Mouse (Mus musculus) cerebellum, postnatal 36 days (tissue): Measurements from ENCODE around the gene Mmp8.

Source experiments
- DNase-seq, 2 experiments: peaks; one replicate each; pipeline ENCODE4 v3.0.0; 2021 to 2022; ENCODE audit warnings: mixed read lengths in 2 of 2

Gene Mmp8

GRCm38 (mm10) chr9:7558221-7559017 is at the start of gene Mmp8:
Gene Mmp8 (plus strand): TSS chr9:7558456.
- DNase-seq, result no peak

DNA sequence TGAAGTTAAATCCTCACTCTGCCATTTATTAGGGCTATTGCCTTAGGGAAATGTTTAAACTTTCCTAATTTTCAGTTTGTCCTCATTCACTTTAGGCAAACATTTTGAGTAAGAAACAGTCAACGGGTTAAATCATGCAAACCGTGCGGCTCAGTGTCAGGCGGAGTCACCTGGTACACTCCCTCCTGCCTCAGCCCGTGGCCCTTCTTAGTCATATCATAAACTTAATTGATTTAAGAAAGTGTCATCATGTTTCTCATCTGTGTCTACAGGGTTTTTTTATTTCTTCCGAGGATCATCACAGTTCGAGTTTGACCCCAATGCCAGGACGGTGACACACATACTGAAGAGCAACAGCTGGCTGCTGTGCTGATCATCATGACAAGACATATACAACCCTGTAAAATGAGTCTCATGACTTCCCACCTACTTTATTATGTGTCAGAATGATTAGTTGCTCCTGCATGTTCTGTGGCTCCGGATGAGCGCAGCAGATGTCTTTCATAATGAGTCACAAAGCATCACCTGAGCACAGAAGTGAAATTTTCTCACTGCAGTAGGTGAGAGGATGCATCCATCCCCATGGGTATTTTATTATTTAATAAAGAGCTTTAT is 48.5 kb upstream of the Mmp8 start:
- no peak for DNase-seq

GRCm38 (mm10) chr9:7517944-7518571 is 40.2 kb upstream of the Mmp8 start:
- DNase-seq, result no peak

GRCm38 (mm10) chr9:7526255-7526940 is 31.9 kb upstream of the Mmp8 start:
- DNase-seq, result no peak

DNA sequence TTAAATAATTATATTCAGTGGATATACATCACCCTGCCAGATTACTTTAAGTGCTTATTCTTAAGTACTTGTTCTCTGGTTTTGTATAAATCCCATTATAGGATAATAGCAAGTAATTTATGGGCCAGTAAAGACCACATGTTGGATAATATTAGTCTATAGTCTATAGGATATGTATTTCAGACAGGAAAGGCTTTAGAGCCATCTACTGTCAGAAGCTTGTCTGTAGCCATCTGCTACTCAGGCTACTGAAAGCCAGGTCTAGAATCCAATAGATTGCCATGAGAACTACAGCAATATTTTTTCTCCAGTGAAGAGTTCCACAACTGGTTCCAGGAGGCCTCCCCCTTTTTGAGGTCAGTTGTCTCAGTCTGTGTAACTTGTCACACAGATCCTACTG is 15.5 kb upstream of the Mmp8 start:
- DNase-seq, result no peak

DNA sequence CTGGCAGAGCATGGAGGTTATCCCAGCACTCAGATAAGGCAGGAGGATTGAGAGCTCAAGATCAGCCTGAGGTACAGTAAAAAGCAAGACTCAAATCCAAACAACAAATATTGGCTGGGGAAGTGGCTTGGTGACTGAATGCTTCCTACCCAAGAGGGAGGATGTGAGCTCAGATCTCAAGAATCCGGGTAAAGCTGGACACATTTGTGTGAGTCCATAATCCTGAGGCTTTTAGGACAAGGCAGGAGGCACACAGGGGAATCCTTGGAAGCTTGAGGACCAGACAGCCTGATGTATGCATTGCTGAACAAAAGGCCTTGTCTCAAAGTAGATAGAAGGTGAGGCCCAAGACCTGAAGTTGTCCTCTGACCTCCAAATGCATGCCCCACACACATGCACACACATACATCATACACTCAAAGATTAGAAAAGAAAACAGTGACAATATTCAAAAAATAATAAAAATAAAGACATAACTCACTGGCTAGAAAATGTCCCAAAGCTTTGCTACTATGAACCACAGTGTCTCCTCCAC is 13.3 kb upstream of the Mmp8 start:
- DNase-seq, result no peak

- DNase-seq, result no peak
Observed at GRCm38 (mm10) chr9:7545471-7545870, 12.8 kb upstream of the Mmp8 start.

- DNase-seq, result no peak
Observed at GRCm38 (mm10) chr9:7545920-7546319, 12.3 kb upstream of the Mmp8 start.

- DNase-seq, result no peak
Observed at GRCm38 (mm10) chr9:7551943-7552342, 6.3 kb upstream of the Mmp8 start.

DNA sequence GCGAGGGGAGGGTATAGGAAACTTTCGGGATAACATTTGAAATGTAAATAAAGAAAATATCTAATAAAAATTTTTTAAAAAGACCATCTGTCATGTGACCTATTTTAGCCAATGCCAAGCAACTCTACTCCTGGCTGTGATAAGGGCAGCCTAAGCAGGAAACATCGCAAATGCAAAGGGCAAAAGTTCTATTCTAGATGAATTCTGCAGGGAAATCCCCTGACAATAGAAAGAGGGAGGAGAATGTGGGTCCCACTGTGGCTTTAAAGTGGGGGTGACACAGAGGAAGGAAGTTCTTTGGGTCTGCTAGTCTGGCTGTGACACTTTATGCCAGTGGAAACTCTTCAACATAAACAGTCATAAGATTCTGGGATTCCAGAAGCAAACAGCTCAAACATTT is 4.7 kb upstream of the Mmp8 start:
- no peak for DNase-seq

DNA sequence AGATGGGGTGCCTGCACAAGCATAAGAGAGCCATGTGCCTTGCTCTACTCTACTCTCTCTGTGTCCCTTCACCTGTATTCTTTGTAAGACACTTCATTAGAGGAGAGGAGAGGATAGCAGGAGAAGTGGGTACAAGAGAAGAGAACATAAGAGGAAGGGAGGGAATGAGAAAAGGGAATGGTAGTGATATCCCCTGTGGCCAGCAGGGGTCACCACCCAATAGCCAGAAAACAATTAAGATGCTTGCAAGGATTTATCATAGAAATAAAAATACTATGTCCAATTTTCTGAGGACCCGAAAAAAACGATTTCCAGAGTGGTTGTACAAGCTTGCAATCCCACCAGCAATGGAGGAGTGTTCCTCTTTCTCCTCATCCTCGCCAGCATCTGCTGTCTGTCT is 3.9 kb upstream of the Mmp8 start:
- DNase-seq, result peak in 1 of 2 experiments; percentile 1

DNA sequence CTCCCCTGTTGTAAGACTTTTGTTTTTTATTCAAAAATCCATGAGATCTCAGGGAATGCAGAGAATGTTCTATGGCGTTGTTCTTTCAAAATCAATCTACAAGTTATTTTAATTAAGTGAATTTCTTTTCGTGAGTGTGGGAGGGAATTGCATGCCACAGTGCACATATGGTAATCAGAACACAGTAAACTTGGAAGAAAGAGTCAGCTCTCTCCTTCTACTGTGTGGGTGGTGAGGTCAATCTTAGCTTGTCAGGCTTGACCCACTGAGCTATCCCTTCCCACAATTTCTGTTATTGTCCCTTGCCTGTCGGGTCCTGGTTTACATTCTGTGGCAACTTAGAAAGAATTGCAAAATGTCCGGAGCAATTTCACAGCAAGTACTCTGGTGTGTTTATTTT is 1.8 kb downstream of the Mmp8 start:
- DNase-seq, result no peak

- DNase-seq, result no peak
Observed at GRCm38 (mm10) chr9:7567376-7567775, 9.1 kb downstream of the Mmp8 start.

- DNase-seq, result no peak
Observed at GRCm38 (mm10) chr9:7567923-7568322, 9.7 kb downstream of the Mmp8 start.

- DNase-seq, result no peak
Observed at GRCm38 (mm10) chr9:7570485-7570884, 12.2 kb downstream of the Mmp8 start.

- no peak for DNase-seq
Observed at GRCm38 (mm10) chr9:7571162-7571561, 12.9 kb downstream of the Mmp8 start, which contains the start of gene Mmp27. Gene Mmp27 (plus strand): TSS chr9:7571396.

GRCm38 (mm10) chr9:7572188-7572587 is 13.9 kb downstream of the Mmp8 start:
- DNase-seq, result no peak

GRCm38 (mm10) chr9:7572663-7573308 is 14.5 kb downstream of the Mmp8 start:
- no peak for DNase-seq

- no peak for DNase-seq
Observed at GRCm38 (mm10) chr9:7575526-7575925, 17.3 kb downstream of the Mmp8 start.

DNA sequence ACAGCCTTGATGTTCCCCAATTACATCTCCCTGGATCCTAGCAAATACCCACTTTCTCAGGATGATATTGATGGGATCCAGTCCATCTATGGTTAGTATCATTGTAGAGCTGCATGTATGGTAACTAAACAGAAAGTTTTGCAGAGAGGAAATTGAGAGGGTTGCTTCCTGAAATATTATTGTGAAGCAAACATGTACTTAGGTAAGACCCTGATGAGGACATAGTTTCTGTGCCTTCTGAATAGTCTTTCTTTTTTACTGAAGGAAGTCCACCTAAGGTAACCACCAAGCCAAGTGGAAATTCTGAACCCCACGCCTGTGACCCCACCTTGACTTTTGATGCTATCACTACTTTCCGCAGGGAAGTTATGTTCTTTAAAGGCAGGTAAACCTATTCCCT is 19.1 kb downstream of the Mmp8 start:
- no peak for DNase-seq

DNA sequence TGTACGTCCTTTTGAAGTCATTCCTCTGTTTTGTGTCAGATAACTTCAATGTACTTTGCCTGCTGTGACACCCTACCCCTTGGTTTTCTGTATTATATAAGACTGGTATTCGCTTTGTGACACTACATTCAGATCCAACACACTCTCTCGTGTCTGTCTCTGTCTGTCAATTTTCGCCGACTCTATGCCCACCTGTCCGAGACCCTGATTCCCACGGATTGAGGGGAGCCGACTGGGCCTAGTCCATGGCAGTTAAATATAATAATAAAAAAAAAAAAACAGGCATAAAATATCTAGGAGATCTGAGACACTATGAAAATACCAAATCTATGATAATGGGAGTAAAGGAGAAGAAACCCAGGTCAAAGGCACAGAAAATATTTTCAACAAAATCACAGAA is 31.8 kb downstream of the Mmp8 start:
- no peak for DNase-seq

DNA sequence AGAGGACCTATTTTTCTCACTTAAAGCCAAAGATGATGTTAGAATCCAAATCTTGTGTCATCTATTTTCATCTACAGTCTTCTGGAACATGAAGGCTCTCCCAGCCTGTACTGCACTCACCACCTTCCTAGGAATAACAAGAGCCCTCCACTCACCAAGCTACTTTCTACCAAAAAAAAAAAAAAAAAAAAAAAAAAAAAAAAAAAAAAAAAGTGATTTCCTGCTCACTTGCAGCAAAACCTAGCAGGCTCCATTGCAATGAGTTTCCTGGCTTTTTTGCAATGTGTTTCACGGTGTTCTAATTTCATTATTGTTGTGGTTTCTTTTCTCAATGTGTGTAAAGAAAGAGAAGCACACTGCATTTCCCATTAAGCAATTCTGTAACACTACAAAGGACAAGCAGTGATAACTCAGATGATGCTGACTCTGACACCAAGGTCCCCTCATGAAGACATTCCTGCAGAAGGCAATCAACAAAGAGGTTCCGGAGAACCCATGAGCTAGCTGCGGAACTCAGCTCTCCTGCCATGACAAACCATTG is 35.1 kb downstream of the Mmp8 start:
- no peak for DNase-seq
